Mouse (Mus musculus) cerebellum, adult 2 months (tissue): ENCODE results near the gene Prmt9. TPM values are rescaled to one million over a fixed set of nuclear protein-coding genes. Genes with fewer than 3 reads are reported as not detected.
A peak's percentile ranks its signal among the peaks of the same experiment; 100 is the strongest.

ENCODE experiments used
- DNase-seq, 2 experiments: peaks; one replicate each; pipeline ENCODE4 v3.0.0; 2021
- H3K27ac ChIP-seq: fragments of 200-500 bp; 2 replicates; pipeline ENCODE4 v1.5.1; 2012; ENCODE audit warnings: low read length, control low read depth, inconsistent platforms; ENCODE audit not compliant: insufficient read depth
- H3K27me3 ChIP-seq: fragments of 200-500 bp; 2 replicates; pipeline ENCODE4 v1.6.1; 2012; ENCODE audit warnings: inconsistent platforms, mild to moderate bottlenecking, low read length, moderate library complexity; ENCODE audit not compliant: control insufficient read depth, insufficient read depth
- H3K4me1 ChIP-seq: fragments of 200-500 bp; 2 replicates; pipeline ENCODE4 v1.6.1; 2011; ENCODE audit warnings: low read length; ENCODE audit not compliant: control insufficient read depth, insufficient read depth
- H3K4me3 ChIP-seq: fragments of 200-500 bp; replicated peaks from 2 replicates; pipeline ENCODE3; 2011; ENCODE audit warnings: mild to moderate bottlenecking, low read depth, low read length, control low read depth; ENCODE audit not compliant: insufficient read depth
- CTCF ChIP-seq: fragments of 200-500 bp; IDR thresholded peaks from 2 replicates; pipeline ENCODE4 v1.5.1; 2011; ENCODE audit warnings: low read depth, mild to moderate bottlenecking, control low read depth, low read length, moderate library complexity, borderline replicate concordance; ENCODE audit not compliant: insufficient read depth
- POLR2A ChIP-seq: fragments of 200-500 bp; IDR thresholded peaks from 2 replicates; pipeline ENCODE4 v1.6.1; 2011; ENCODE audit warnings: low read length, control low read depth, borderline replicate concordance; ENCODE audit not compliant: insufficient read depth
- WGBS: fragments of 180-500 bp; shearing (Covaris S2); methylation state at CpG from one replicate; pipeline ENCODE4 v1.1.7; 2018; 5-methylcytosine and 5-hydroxymethylcytosine counted together
- polyA plus RNA-seq: library from polyadenylated mRNA; depleted of rRNA; stranded (reverse); fragments of >200 nt; gene quantifications from 2 replicates; pipeline ENCODE4 v1.2.3, GENCODE M21; 2012

The Prmt9 gene
- polyA plus RNA-seq, 1 experiment = 22.7 TPM

DNA sequence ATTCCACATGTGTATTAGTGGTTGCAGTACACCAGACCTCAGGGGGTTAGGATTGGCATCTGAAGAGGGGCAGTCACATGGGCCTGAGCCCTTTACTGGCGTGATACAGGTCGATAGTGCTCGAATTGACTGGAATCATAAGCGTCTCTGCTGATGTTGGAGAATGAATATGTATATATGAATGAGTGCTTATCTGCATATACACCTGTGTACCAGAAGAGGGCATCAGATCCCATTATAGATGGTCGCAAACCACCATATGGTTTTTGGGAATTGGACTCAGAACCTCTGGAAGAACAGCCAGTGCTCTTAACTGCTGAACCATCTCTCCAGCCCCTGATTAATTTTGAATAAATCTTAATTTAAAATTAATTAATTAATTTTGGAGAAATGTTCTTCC lies 25.0 kb downstream of the Prmt9 start:
- H3K27me3 ChIP-seq = no peaks in the 10 kb centered on the region
- TF ChIP-seq POLR2A (no peak), CTCF (no peak)
- no peak overlapping the region for H3K4me3 ChIP-seq
- no peaks in the 10 kb centered on the region for H3K4me1 ChIP-seq
- 86% methylated on average over 5 of the region's 5 CpGs for WGBS
- no peak overlapping the region for H3K27ac ChIP-seq
- no peak for DNase-seq

DNA sequence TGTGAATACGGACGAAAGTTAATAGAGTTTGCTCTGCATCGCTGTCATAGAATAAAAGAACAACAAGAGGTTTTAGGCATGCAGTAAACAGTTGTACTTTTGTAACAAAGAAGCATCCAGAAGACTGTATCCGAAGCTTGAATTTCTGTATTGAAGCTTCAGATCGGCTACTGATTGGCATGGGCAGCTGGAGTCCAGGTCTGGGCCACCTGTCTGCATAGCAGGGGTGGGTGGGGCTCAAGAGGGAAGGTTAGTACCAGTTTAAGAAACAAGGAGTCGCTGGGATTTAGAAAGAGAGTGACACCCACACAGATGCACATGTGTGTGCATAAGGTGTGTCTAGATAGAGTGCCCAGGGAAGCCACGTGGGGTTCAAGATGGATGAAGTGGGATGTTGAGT lies 28.5 kb downstream of the Prmt9 start:
- Histone ChIP-seq H3K27ac (no peak overlapping the region), H3K4me3 (no peak overlapping the region), H3K4me1 (no peaks in the 10 kb centered on the region), H3K27me3 (no peaks in the 10 kb centered on the region)
- 90% methylated on average over 7 of the region's 7 CpGs for WGBS
- no peak for TF ChIP-seq CTCF
- TF ChIP-seq POLR2A = no peak
- DNase-seq = no peak

DNA sequence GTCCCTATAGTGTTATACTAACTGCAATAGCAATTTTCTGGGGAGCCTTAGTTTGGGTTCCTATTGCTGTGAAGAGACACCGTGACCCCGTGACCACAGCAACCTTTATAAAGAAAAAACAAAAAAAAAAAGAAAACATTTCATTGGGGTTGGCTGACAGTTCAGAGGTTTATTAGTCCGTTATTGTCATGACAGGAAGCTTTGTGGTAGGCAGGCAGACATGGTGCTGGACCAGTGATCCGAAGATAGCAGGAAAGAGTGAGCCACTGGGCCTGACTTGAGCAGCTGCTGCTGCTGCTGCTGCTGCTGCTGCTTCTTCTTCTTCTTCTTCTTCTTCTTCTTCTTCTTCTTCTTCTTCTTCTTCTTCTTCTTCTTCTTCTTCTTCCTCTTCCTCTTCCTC lies 35.0 kb downstream of the Prmt9 start:
- Histone ChIP-seq H3K27me3 (no peaks in the 10 kb centered on the region), H3K4me1 (no peaks in the 10 kb centered on the region), H3K4me3 (no peak overlapping the region), H3K27ac (no peak overlapping the region)
- WGBS = 82% methylated on average over 4 of the region's 4 CpGs
- TF ChIP-seq POLR2A = no peak
- no peak for TF ChIP-seq CTCF
- no peak for DNase-seq

DNA sequence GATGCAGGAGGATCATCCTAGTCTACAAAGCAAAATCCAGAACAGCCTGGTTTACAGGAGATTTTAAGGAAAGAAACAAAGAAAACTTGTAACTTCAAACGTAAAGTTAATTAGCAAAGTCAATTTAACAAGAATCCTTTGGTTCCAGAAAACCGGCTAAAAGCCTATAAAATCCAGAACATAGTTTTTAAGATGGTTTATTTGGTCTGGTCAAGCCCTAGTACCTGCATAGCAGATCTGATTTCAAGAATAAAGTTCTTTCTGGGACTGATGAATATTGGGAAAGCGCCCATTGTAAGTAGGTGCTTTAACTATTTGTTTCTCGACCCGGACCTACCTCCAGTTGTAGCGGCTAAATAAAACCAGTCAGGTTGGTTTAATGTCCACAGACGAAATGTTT lies 60.4 kb downstream of the Prmt9 start:
- Histone ChIP-seq H3K4me1 (no peaks in the 10 kb centered on the region), H3K4me3 (peak overlapping the region; percentile 93), H3K27me3 (no peaks in the 10 kb centered on the region), H3K27ac (no peak overlapping the region)
- DNase-seq = no peak
- no peak for TF ChIP-seq POLR2A
- WGBS = 7% methylated on average over 7 of the region's 7 CpGs

DNA sequence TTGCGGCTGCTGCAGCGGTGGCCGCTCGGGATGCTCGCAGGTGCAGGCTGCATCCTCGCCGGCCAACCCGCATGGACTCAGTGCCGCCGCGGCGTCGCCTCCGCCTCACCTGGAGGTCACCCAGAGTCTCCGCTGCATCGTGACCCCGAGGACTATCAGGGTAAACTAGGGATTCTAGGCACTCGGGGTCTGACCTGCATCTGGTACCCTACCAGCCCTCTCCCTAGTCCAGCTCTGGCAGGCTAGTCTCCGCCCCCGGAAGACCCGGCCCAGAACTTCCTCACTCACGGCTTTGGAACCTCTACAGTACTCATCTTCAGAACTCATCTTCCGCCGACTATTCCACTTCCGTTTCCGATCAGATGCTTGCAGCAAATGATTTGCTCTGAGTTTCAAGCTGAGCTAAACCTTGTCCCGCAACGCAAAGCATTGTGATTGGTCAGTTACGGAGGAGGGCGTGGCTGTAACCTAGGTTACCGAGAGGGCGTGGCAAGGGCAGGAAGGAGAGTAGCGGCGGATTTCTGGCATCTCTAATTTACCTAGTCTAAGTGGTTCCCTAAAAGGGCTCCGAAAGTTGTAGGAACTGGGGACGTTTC lies 61.3 kb downstream of the Prmt9 start, which contains the start of gene Tmem184c:
TSS of gene Tmem184c (minus strand) at position 325 of the 596 bp plus-strand sequence.
- under 1% methylated on average over 36 of the region's 36 CpGs for WGBS
- DNase-seq = peak; percentile 98 to 99
- Histone ChIP-seq H3K4me1 (no peaks in the 10 kb centered on the region), H3K27me3 (no peaks in the 10 kb centered on the region), H3K27ac (no peak within 1 kb of the TSS), H3K4me3 (peak within 1 kb of the TSS; percentile 93)
- TF ChIP-seq CTCF = no peak
- peak; percentile 63; the same call in 1 of the 2 replicates for TF ChIP-seq POLR2A

DNA sequence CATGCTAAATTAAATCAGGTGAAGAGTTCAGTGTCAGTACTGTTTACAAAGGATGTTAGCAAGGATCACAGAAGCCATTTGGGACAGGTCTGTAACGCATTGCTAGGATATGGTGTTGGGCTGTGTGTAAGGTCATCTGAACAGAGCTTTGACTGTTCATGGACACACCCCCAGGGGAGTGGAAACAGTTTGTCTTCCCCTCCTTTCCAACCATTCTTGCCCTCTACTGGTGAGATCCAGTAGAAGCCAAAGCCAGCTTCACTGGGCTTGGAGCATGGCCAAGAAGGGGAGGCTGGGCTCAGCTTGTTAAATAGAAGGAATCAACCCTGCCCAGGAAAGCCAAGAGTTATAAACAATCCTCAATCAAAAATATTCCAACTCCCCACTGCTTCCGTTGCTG lies 68.7 kb downstream of the Prmt9 start:
- 42% methylated on average over 2 of the region's 2 CpGs for WGBS
- DNase-seq = peak in 1 of 2 experiments; percentile 12
- TF ChIP-seq CTCF (no peak; the same call in 1 of the 2 replicates), POLR2A (no peak)
- Histone ChIP-seq H3K4me1 (no peaks in the 10 kb centered on the region), H3K27me3 (no peaks in the 10 kb centered on the region), H3K4me3 (no peak overlapping the region), H3K27ac (no peak overlapping the region)

DNA sequence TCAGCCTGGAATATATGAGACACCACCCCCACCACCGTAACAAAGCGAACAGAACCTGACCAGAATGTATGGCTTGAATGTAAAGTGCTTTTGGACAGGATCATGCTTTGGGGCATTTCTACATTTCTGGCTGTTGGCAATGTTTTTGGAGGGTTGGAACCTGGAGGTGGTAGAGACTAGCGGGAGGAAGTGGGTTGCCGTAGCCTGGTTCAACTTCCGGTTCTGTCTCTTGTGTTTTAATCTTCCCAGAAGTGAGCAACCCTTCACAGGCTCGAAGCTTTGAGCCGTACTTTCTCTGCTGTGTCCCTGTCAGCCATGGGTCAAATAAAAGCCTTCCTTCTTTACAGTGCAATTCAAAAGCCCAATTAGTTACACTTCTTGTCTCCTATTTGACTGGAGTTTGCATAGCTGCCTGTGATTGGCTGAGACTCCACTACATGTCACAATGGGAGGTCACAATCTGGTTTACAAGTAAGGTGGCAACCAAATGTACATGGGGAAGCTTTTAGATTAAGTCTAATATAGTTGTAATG lies 74.5 kb downstream of the Prmt9 start:
- Histone ChIP-seq H3K4me3 (no peak overlapping the region), H3K27ac (no peak overlapping the region), H3K4me1 (no peaks in the 10 kb centered on the region), H3K27me3 (no peaks in the 10 kb centered on the region)
- TF ChIP-seq CTCF = no peak
- no peak for TF ChIP-seq POLR2A
- DNase-seq = no peak
- 48% methylated on average over 7 of the region's 7 CpGs for WGBS

DNA sequence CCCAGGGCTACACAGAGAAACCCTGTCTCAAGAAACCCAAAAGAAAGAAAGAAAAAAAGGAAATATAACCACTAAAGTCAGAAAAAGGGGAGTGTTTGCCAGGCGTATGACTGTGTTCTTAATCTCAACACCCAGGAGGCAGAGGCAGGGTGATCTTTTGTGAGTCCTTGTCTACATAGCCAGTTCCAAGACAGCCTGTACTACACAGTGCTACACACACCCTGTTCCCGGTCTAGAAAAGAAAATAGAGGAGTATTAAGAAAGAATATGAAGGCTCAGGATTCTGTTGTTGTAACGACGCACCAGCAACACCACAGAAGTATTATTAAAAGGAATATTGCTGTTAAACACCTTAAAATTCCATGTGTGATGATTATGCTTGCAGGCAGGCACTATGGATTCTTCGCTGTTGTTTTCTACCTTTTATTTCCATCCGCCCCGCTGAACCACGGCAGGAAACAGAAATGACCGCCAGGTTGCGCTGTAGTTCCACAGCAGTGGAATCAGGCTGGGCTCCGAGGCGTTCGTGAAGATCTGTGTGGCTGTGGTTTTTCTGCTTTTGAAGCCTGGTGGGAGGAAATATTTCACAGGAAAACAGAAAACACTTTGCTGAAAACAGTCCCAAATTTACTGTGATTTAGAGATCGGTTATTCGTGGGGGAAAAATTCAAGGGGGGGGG lies 80.8 kb downstream of the Prmt9 start:
- TF ChIP-seq POLR2A (no peak), CTCF (peak; percentile 89)
- no peak overlapping the region for H3K27ac ChIP-seq
- no peaks in the 10 kb centered on the region for H3K27me3 ChIP-seq
- DNase-seq = peak; percentile 45 to 65
- no peak overlapping the region for H3K4me3 ChIP-seq
- no peaks in the 10 kb centered on the region for H3K4me1 ChIP-seq
- 16% methylated on average over 15 of the region's 15 CpGs for WGBS
